Mouse (Mus musculus) urinary bladder, postnatal 36 days (tissue): ENCODE results near the gene Ssh3.
"Not testable (repeated sequence)": the region's sequence is repeated elsewhere in the genome, so short reads cannot be mapped to it uniquely, and the experiment has no call there.

ENCODE experiments used
- DNase-seq, 2 experiments: peaks; one replicate each; pipeline ENCODE4 v3.0.0; 2022; ENCODE audit warnings: low spot score in 2 of 2, mixed read lengths in 1 of 2

The Ssh3 gene

GRCm38 (mm10) chr19:4296611-4297010 lies 27.6 kb upstream of the Ssh3 start:
- no peak for DNase-seq

- no peak for DNase-seq
Measured at GRCm38 (mm10) chr19:4295391-4295790, 26.4 kb upstream of the Ssh3 start.

- peak in 1 of 2 experiments; percentile 51 for DNase-seq
Measured at GRCm38 (mm10) chr19:4294381-4295097, 25.6 kb upstream of the Ssh3 start.

- no peak for DNase-seq
Measured at GRCm38 (mm10) chr19:4291161-4291560, 22.2 kb upstream of the Ssh3 start.

- DNase-seq = no peak
Measured at GRCm38 (mm10) chr19:4290749-4291148, 21.8 kb upstream of the Ssh3 start.

GRCm38 (mm10) chr19:4283653-4284052 lies 14.7 kb upstream of the Ssh3 start:
- no peak for DNase-seq

GRCm38 (mm10) chr19:4282898-4283553 lies 14.0 kb upstream of the Ssh3 start, which contains the start of gene Ankrd13d:
Ankrd13d (minus strand) TSS chr19:4283137.
- peak; percentile 83 to 84 for DNase-seq

- no peak for DNase-seq
Measured at GRCm38 (mm10) chr19:4280425-4280824, 11.4 kb upstream of the Ssh3 start.

- DNase-seq = no peak
Measured at GRCm38 (mm10) chr19:4279487-4279886, 10.5 kb upstream of the Ssh3 start.

- DNase-seq = no peak
Measured at GRCm38 (mm10) chr19:4270972-4271371, 2.0 kb upstream of the Ssh3 start.

- DNase-seq = no peak
Measured at GRCm38 (mm10) chr19:4270187-4270586, 1.2 kb upstream of the Ssh3 start.

GRCm38 (mm10) chr19:4265956-4266355 lies 3.0 kb downstream of the Ssh3 start:
- DNase-seq = no peak

- DNase-seq = no peak
Measured at GRCm38 (mm10) chr19:4264171-4264780, 4.7 kb downstream of the Ssh3 start.

GRCm38 (mm10) chr19:4263702-4264101 lies 5.3 kb downstream of the Ssh3 start:
- peak; percentile 20 to 28 for DNase-seq

- DNase-seq = no peak
Measured at GRCm38 (mm10) chr19:4262756-4263155, 6.2 kb downstream of the Ssh3 start.

- DNase-seq = peak; percentile 45 to 55
Measured at GRCm38 (mm10) chr19:4261038-4261698, 7.8 kb downstream of the Ssh3 start.

GRCm38 (mm10) chr19:4257897-4258252 lies 11.1 kb downstream of the Ssh3 start:
- DNase-seq = no peak

- peak; percentile 86 to 92 for DNase-seq
Measured at GRCm38 (mm10) chr19:4257216-4257896, 11.6 kb downstream of the Ssh3 start.

GRCm38 (mm10) chr19:4255583-4256162 lies 13.3 kb downstream of the Ssh3 start:
- no peak for DNase-seq

GRCm38 (mm10) chr19:4254230-4254629 lies 14.8 kb downstream of the Ssh3 start:
- DNase-seq = no peak

- DNase-seq = not testable (repeated sequence)
Measured at GRCm38 (mm10) chr19:4248683-4249082, 20.3 kb downstream of the Ssh3 start.
